Mouse (Mus musculus): ENCODE results near the gene Gpr61. TPM values are rescaled to one million over a fixed set of nuclear protein-coding genes. Genes with fewer than 3 reads are reported as not detected.
A peak's percentile ranks its signal among the peaks of the same experiment; 100 is the strongest.

Gene Gpr61
- polyA plus RNA-seq, 1 experiment from 2014 or later, result 0.09 TPM

- H3K4me3 ChIP-seq, result peak within 1 kb of the TSS; percentile 96
- H3K9ac ChIP-seq, result peak within 1 kb of the TSS; percentile 97
- H3K27ac ChIP-seq, result peak within 1 kb of the TSS; percentile 97
- peak within 1 kb of the TSS; percentile 74 for H3K4me2 ChIP-seq
- no peaks in the 10 kb centered on the region for H3K27me3 ChIP-seq
- no peaks in the 10 kb centered on the region for H3K9me3 ChIP-seq
- peak; percentile 89 for ATAC-seq (ENCODE audit: insufficient number of reproducible peaks, low FRiP score, low TSS enrichment, low read depth)
- under 1% methylated on average over 63 of the region's 63 CpGs for WGBS
- peaks cover 21% of the 10 kb centered on the region for H3K4me1 ChIP-seq
- H3K36me3 ChIP-seq, result no peaks in the 10 kb centered on the region
Observed at GRCm38 (mm10) chr3:108145534-108146445, 8.9 kb downstream of the Gpr61 start, which contains the start of gene Gnai3. Gene Gnai3, minus strand, starts transcription at chr3:108146146.

- Histone ChIP-seq H3K4me2 (no peak overlapping the region), H3K27ac (no peak overlapping the region), H3K4me3 (no peak overlapping the region), H3K36me3 (peaks cover 5% of the 10 kb centered on the region; the same call in 1 of the 2 replicates), H3K9ac (no peak overlapping the region), H3K4me1 (peaks cover 10% of the 10 kb centered on the region), H3K9me3 (no peaks in the 10 kb centered on the region), H3K27me3 (no peaks in the 10 kb centered on the region)
- WGBS, result 76% methylated on average over 4 of the region's 4 CpGs
- ATAC-seq (ENCODE audit: insufficient number of reproducible peaks, low FRiP score, low TSS enrichment, low read depth), result no peak
Observed at GRCm38 (mm10) chr3:108140786-108141185, 13.9 kb downstream of the Gpr61 start.

- Histone ChIP-seq H3K9ac (no peak overlapping the region), H3K4me3 (no peak overlapping the region), H3K4me2 (no peak overlapping the region), H3K27me3 (no peaks in the 10 kb centered on the region), H3K4me1 (peaks cover 3% of the 10 kb centered on the region; the same call in 1 of the 2 replicates), H3K27ac (no peak overlapping the region), H3K36me3 (peaks cover 5% of the 10 kb centered on the region; the same call in 1 of the 2 replicates), H3K9me3 (no peaks in the 10 kb centered on the region)
- WGBS, result 82% methylated on average over 1 of the region's 1 CpGs
- ATAC-seq (ENCODE audit: insufficient number of reproducible peaks, low FRiP score, low TSS enrichment, low read depth), result no peak
Observed at GRCm38 (mm10) chr3:108139113-108139512, 15.6 kb downstream of the Gpr61 start.

GRCm38 (mm10) chr3:108134701-108135100, 20.0 kb downstream of the Gpr61 start:
- Histone ChIP-seq H3K27me3 (no peaks in the 10 kb centered on the region), H3K36me3 (no peaks in the 10 kb centered on the region), H3K4me2 (no peak overlapping the region), H3K27ac (no peak overlapping the region), H3K9me3 (no peaks in the 10 kb centered on the region), H3K9ac (no peak overlapping the region), H3K4me1 (peaks cover 5% of the 10 kb centered on the region; the same call in 1 of the 2 replicates), H3K4me3 (no peak overlapping the region)
- WGBS, result 81% methylated on average over 11 of the region's 11 CpGs
- ATAC-seq (ENCODE audit: insufficient number of reproducible peaks, low FRiP score, low TSS enrichment, low read depth), result no peak

- Histone ChIP-seq H3K27ac (no peak overlapping the region), H3K4me2 (no peak overlapping the region), H3K4me1 (peaks cover 20% of the 10 kb centered on the region), H3K27me3 (no peaks in the 10 kb centered on the region), H3K9me3 (no peaks in the 10 kb centered on the region), H3K36me3 (no peaks in the 10 kb centered on the region), H3K9ac (no peak overlapping the region), H3K4me3 (no peak overlapping the region)
- WGBS, result 81% methylated on average over 1 of the region's 1 CpGs
- ATAC-seq (ENCODE audit: insufficient number of reproducible peaks, low FRiP score, low TSS enrichment, low read depth), result no peak
Observed at GRCm38 (mm10) chr3:108132484-108132883, 22.2 kb downstream of the Gpr61 start.

GRCm38 (mm10) chr3:108131821-108132220, 22.9 kb downstream of the Gpr61 start:
- H3K36me3 ChIP-seq, result no peaks in the 10 kb centered on the region
- no peak overlapping the region for H3K4me3 ChIP-seq
- no peaks in the 10 kb centered on the region for H3K27me3 ChIP-seq
- peak overlapping the region; percentile 8; the same call in 1 of the 2 replicates for H3K27ac ChIP-seq
- ATAC-seq (ENCODE audit: insufficient number of reproducible peaks, low FRiP score, low TSS enrichment, low read depth), result no peak
- no peak overlapping the region for H3K4me2 ChIP-seq
- H3K4me1 ChIP-seq, result peaks cover 20% of the 10 kb centered on the region
- no peaks in the 10 kb centered on the region for H3K9me3 ChIP-seq
- H3K9ac ChIP-seq, result no peak overlapping the region
- WGBS, result 64% methylated on average over 1 of the region's 1 CpGs

- Histone ChIP-seq H3K9ac (no peak overlapping the region), H3K9me3 (no peaks in the 10 kb centered on the region), H3K4me3 (no peak overlapping the region), H3K36me3 (no peaks in the 10 kb centered on the region), H3K27ac (no peak overlapping the region), H3K27me3 (no peaks in the 10 kb centered on the region), H3K4me2 (no peak overlapping the region), H3K4me1 (peaks cover 20% of the 10 kb centered on the region)
- ATAC-seq (ENCODE audit: insufficient number of reproducible peaks, low FRiP score, low TSS enrichment, low read depth), result no peak
- WGBS, result 93% methylated on average over 5 of the region's 5 CpGs
Observed at GRCm38 (mm10) chr3:108131216-108131615, 23.5 kb downstream of the Gpr61 start.

GRCm38 (mm10) chr3:108129804-108130203, 24.9 kb downstream of the Gpr61 start:
- H3K36me3 ChIP-seq, result no peaks in the 10 kb centered on the region
- H3K27ac ChIP-seq, result no peak overlapping the region
- no peak overlapping the region for H3K4me2 ChIP-seq
- H3K9ac ChIP-seq, result no peak overlapping the region
- no peaks in the 10 kb centered on the region for H3K9me3 ChIP-seq
- H3K4me1 ChIP-seq, result peaks cover 20% of the 10 kb centered on the region
- WGBS, result 88% methylated on average over 4 of the region's 4 CpGs
- H3K27me3 ChIP-seq, result no peaks in the 10 kb centered on the region
- no peak for ATAC-seq (ENCODE audit: insufficient number of reproducible peaks, low FRiP score, low TSS enrichment, low read depth)
- no peak overlapping the region for H3K4me3 ChIP-seq

- WGBS, result 85% methylated on average over 4 of the region's 4 CpGs
- H3K9me3 ChIP-seq, result no peaks in the 10 kb centered on the region
- peaks cover 20% of the 10 kb centered on the region for H3K4me1 ChIP-seq
Observed at GRCm38 (mm10) chr3:108129367-108129766, 25.3 kb downstream of the Gpr61 start.

GRCm38 (mm10) chr3:108128520-108128919, 26.2 kb downstream of the Gpr61 start:
- no peaks in the 10 kb centered on the region for H3K27me3 ChIP-seq
- 68% methylated on average over 5 of the region's 5 CpGs for WGBS
- 0 out of 2 replicates have a peak, but pooled peaks cover under 1% of the 10 kb centered on the region for H3K36me3 ChIP-seq

More at GRCm38 (mm10) chr3:108129367-108129766, 25.3 kb downstream of the Gpr61 start:
- no peak for ATAC-seq (ENCODE audit: insufficient number of reproducible peaks, low FRiP score, low TSS enrichment, low read depth)
- Histone ChIP-seq H3K27me3 (no peaks in the 10 kb centered on the region), H3K27ac (no peak overlapping the region), H3K9ac (no peak overlapping the region), H3K4me3 (no peak overlapping the region), H3K4me2 (no peak overlapping the region), H3K36me3 (no peaks in the 10 kb centered on the region)

GRCm38 (mm10) chr3:108126327-108126726, 28.4 kb downstream of the Gpr61 start:
- Histone ChIP-seq H3K9ac (no peak overlapping the region), H3K4me1 (peaks cover 15% of the 10 kb centered on the region), H3K4me2 (no peak overlapping the region), H3K9me3 (no peaks in the 10 kb centered on the region), H3K27me3 (no peaks in the 10 kb centered on the region), H3K27ac (no peak overlapping the region), H3K36me3 (peaks cover 16% of the 10 kb centered on the region), H3K4me3 (no peak overlapping the region)
- no peak for ATAC-seq (ENCODE audit: insufficient number of reproducible peaks, low FRiP score, low TSS enrichment, low read depth)
- 73% methylated on average over 3 of the region's 3 CpGs for WGBS

More at GRCm38 (mm10) chr3:108128520-108128919, 26.2 kb downstream of the Gpr61 start:
- peaks cover 20% of the 10 kb centered on the region for H3K4me1 ChIP-seq
- no peak overlapping the region for H3K9ac ChIP-seq
- no peak for ATAC-seq (ENCODE audit: insufficient number of reproducible peaks, low FRiP score, low TSS enrichment, low read depth)
- H3K4me2 ChIP-seq, result no peak overlapping the region
- no peaks in the 10 kb centered on the region for H3K9me3 ChIP-seq
- H3K27ac ChIP-seq, result 0 out of 2 replicates have a peak overlapping the region, but pooled peaks have one; percentile 4
- H3K4me3 ChIP-seq, result no peak overlapping the region

- H3K9ac ChIP-seq, result no peak overlapping the region
- no peaks in the 10 kb centered on the region for H3K27me3 ChIP-seq
- peaks cover 28% of the 10 kb centered on the region for H3K36me3 ChIP-seq
- no peak for ATAC-seq (ENCODE audit: insufficient number of reproducible peaks, low FRiP score, low TSS enrichment, low read depth)
- H3K9me3 ChIP-seq, result no peaks in the 10 kb centered on the region
- 43% methylated on average over 1 of the region's 1 CpGs for WGBS
- H3K4me1 ChIP-seq, result peaks cover 10% of the 10 kb centered on the region
- H3K4me2 ChIP-seq, result no peak overlapping the region
- H3K4me3 ChIP-seq, result no peak overlapping the region
- H3K27ac ChIP-seq, result no peak overlapping the region
Observed at GRCm38 (mm10) chr3:108124131-108124530, 30.6 kb downstream of the Gpr61 start.

Data from limb, embryonic 15.5 days (tissue).